Mouse (Mus musculus) stomach, embryonic 16.5 days (tissue): ENCODE measurements around the gene C8b. TPM values are rescaled to one million over a fixed set of nuclear protein-coding genes. Genes with fewer than 3 reads are reported as not detected.

Experiments used
- ATAC-seq: fragments of 200-750 bp; cut with Nextera tagmentation; 2 replicates; pipeline ENCODE4 v1.8.0; 2017; ENCODE audit warnings: moderate number of reproducible peaks, moderate TSS enrichment; ENCODE audit not compliant: insufficient read depth, low FRiP score
- H3K27ac ChIP-seq: fragments of 300-500 bp; sonication (generic); 2 replicates; pipeline ENCODE4 v1.5.1; 2014; ENCODE audit warnings: low read length
- H3K27me3 ChIP-seq: fragments of 300-500 bp; sonication (generic); 2 replicates; pipeline ENCODE4 v1.6.1; 2014; ENCODE audit warnings: low read length, control low read depth, mixed read lengths; ENCODE audit not compliant: control insufficient read depth, insufficient read depth
- H3K36me3 ChIP-seq: fragments of 300-500 bp; sonication (generic); 2 replicates; pipeline ENCODE4 v1.6.1; 2014; ENCODE audit warnings: low read length; ENCODE audit not compliant: control insufficient read depth, insufficient read depth
- H3K4me1 ChIP-seq: fragments of 300-500 bp; sonication (generic); 2 replicates; pipeline ENCODE4 v1.6.1; 2014; ENCODE audit warnings: low read length, control low read depth, mixed read lengths; ENCODE audit not compliant: control insufficient read depth, insufficient read depth
- H3K4me2 ChIP-seq: fragments of 300-500 bp; sonication (generic); 2 replicates; pipeline ENCODE4 v1.6.1; 2014; ENCODE audit warnings: low read depth, low read length, mixed read lengths
- H3K4me3 ChIP-seq: fragments of 300-500 bp; sonication (generic); replicated peaks from 2 replicates; pipeline ENCODE4 v1.5.1; 2014; ENCODE audit warnings: mild to moderate bottlenecking, low read length
- H3K9ac ChIP-seq: fragments of 300-500 bp; sonication (generic); 2 replicates; pipeline ENCODE4 v1.6.1; 2014; ENCODE audit warnings: low read length
- H3K9me3 ChIP-seq: fragments of 300-500 bp; sonication (generic); replicated peaks from 2 replicates; pipeline ENCODE4 v1.6.1; 2016; ENCODE audit warnings: low read length, control low read depth; ENCODE audit not compliant: control insufficient read depth
- whole genome bisulfite sequencing: fragments of 180-500 bp; shearing (Covaris S2); extraction: QIAGEN DNeasy Blood & Tissue Kit; methylation state at CpG from one replicate; pipeline ENCODE4 v1.1.7; 2014; 5-methylcytosine and 5-hydroxymethylcytosine counted together
- polyA plus RNA-seq: library from polyadenylated mRNA; unstranded; fragments of >200 nt; fragmentation: Nextera tagmentation; extraction: Ambion mirVana; gene quantifications from 2 replicates; pipeline ENCODE4 v1.2.1, GENCODE M21; 2015

The C8b gene
- polyA plus RNA-seq, 1 experiment from 2014 or later = 2.1 TPM

DNA sequence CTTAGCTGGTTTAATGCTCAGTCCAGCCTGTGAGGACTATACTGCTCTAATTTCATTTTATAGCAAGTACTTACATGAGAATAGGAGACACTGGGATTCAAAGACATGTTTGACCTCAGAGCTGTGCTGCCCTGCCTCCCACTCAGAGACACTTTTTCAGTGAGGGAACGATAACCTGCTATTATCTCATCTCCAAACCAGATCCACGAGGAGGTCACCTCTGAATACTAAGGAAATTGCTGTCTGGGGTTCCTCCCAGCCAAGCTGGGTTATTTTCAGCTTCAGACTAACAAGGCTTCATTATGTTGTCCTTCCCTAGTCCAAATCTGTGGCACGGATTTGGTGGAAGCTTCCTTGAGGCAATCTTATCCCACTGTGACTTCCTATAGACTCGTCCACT lies 53.8 kb downstream of the C8b start:
- H3K27ac ChIP-seq = no peak overlapping the region
- H3K27me3 ChIP-seq = no peaks in the 10 kb centered on the region
- no peak overlapping the region for H3K9ac ChIP-seq
- no peak for ATAC-seq
- no peaks in the 10 kb centered on the region for H3K9me3 ChIP-seq
- 72% methylated on average over 4 of the region's 4 CpGs for WGBS
- no peak overlapping the region for H3K4me2 ChIP-seq
- H3K36me3 ChIP-seq = no peaks in the 10 kb centered on the region
- no peaks in the 10 kb centered on the region for H3K4me1 ChIP-seq
- H3K4me3 ChIP-seq = no peak overlapping the region

DNA sequence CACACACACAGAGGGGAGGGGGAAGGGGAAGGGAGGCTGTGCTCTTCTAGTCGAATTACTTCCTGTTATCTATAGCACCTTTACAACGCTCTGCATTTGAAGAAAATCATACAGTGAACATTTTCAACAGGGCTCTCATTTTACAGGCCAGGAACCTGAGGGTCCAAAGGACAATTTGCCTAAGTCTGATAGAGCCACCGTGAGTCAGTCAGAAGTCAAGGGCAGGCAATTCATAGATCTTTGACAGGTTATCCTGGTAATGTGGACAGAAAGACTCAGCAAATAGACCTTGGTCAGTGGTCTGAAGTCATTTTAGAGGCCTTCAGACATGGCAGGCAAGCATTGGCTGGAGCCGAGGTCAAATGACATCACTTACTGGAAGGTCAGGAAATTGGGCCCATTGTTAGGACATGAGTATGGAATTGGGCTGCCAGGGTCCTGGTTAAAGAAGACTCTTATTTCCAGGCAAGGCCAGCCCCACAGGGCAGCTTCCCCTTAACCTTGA lies 57.5 kb downstream of the C8b start:
- no peaks in the 10 kb centered on the region for H3K36me3 ChIP-seq
- H3K9ac ChIP-seq = no peak overlapping the region
- no peak overlapping the region for H3K4me2 ChIP-seq
- H3K27me3 ChIP-seq = no peaks in the 10 kb centered on the region
- no peak overlapping the region for H3K4me3 ChIP-seq
- no peaks in the 10 kb centered on the region for H3K4me1 ChIP-seq
- H3K27ac ChIP-seq = no peak overlapping the region
- H3K9me3 ChIP-seq = no peaks in the 10 kb centered on the region
- WGBS = 43% methylated on average over 4 of the region's 4 CpGs
- ATAC-seq = peak; percentile 17; the same call in 1 of the 2 replicates

DNA sequence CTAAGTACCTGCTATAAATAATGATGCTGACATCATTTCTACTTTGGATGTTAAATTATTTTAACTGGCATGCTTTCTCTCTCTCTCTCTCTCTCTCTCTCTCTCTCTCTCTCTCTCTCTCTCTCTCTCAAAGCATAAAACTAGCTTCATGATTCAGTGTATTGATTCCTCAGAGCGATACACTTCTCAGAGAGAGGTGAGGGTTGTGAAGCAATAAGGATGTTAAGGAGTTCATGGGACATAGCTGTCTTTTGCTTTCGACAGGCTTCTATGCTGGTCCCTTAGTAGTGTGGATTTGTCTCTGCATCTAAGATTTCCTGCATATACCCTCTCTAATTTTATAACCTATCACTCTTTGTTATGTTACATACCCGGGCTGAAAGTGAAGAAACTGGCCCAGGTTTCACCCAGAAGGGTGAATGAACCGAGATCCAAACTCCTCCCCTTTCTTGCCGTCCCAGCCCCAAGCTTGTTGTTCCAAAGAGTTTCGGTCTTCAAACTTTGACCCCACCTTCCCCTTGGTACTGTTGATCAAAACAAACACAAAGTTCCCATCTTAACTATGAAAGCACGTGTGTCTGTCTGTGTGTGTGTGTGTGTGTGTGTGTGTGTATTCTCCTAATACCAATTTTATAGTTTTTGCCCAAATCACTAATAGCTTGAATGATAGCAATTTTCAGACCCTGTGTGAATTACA lies 58.4 kb downstream of the C8b start:
- 61% methylated on average over 7 of the region's 7 CpGs for WGBS
- H3K4me1 ChIP-seq = no peaks in the 10 kb centered on the region
- no peak for ATAC-seq
- no peak overlapping the region for H3K9ac ChIP-seq
- no peaks in the 10 kb centered on the region for H3K27me3 ChIP-seq
- H3K4me3 ChIP-seq = no peak overlapping the region
- no peaks in the 10 kb centered on the region for H3K36me3 ChIP-seq
- no peak overlapping the region for H3K4me2 ChIP-seq
- H3K27ac ChIP-seq = no peak overlapping the region
- no peaks in the 10 kb centered on the region for H3K9me3 ChIP-seq

- Histone ChIP-seq H3K4me3 (no peak overlapping the region), H3K4me1 (no peaks in the 10 kb centered on the region), H3K4me2 (no peak overlapping the region), H3K27me3 (no peaks in the 10 kb centered on the region), H3K9me3 (no peaks in the 10 kb centered on the region), H3K27ac (no peak overlapping the region), H3K36me3 (no peaks in the 10 kb centered on the region), H3K9ac (no peak overlapping the region)
- 63% methylated on average over 5 of the region's 5 CpGs for WGBS
- no peak for ATAC-seq
Measured at GRCm38 (mm10) chr4:104828939-104829338, 62.8 kb downstream of the C8b start.

DNA sequence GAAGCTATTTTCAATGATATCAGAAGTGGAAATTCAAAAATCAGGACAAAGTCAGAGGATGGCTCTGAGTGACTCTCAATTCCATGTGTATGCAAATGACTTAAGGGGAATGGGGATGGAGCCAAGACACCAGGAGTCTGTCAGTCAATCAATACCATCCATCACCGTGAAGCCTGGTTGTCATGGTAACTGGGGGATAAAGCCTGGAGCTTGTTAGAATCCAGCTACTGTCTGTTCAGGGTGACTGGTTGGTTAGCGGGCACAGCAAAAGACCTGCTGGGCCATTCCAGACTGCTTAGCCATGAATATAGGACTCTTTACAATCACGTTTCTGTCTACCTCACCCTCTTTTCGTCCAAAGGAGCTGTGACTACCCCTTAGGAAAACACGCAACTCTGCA lies 69.0 kb downstream of the C8b start:
- Histone ChIP-seq H3K27me3 (no peaks in the 10 kb centered on the region), H3K4me2 (no peak overlapping the region), H3K36me3 (no peaks in the 10 kb centered on the region), H3K4me3 (no peak overlapping the region), H3K4me1 (no peaks in the 10 kb centered on the region), H3K27ac (no peak overlapping the region), H3K9ac (no peak overlapping the region), H3K9me3 (no peaks in the 10 kb centered on the region)
- no peak for ATAC-seq
- 67% methylated on average over 5 of the region's 5 CpGs for WGBS

DNA sequence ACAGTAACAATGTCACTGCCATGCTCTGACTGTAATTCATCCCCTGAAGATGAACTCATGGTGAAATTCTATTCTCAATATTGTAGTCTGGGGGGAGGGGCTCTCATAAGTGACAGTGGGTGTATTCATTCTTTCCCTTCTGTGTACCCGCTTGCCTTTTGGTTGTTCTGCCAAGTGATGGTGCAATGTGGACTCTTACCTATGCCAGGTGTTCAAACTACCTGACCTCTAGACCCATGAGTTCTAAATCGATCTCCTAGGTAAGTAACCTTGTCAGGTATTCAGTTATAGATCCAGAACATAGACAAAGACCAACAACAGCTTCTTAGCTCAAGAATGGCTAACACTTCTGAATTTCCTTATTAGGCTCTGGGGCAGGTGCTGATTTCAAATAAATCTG lies 72.2 kb downstream of the C8b start:
- no peak overlapping the region for H3K4me3 ChIP-seq
- no peaks in the 10 kb centered on the region for H3K9me3 ChIP-seq
- H3K27me3 ChIP-seq = no peaks in the 10 kb centered on the region
- no peaks in the 10 kb centered on the region for H3K36me3 ChIP-seq
- H3K27ac ChIP-seq = no peak overlapping the region
- 81% methylated on average over 2 of the region's 2 CpGs for WGBS
- H3K4me1 ChIP-seq = no peaks in the 10 kb centered on the region
- H3K4me2 ChIP-seq = no peak overlapping the region
- H3K9ac ChIP-seq = no peak overlapping the region
- no peak for ATAC-seq

GRCm38 (mm10) chr4:104842204-104842603 lies 76.1 kb downstream of the C8b start:
- H3K27me3 ChIP-seq = no peaks in the 10 kb centered on the region
- H3K9me3 ChIP-seq = no peaks in the 10 kb centered on the region
- no peak for ATAC-seq
- no peaks in the 10 kb centered on the region for H3K36me3 ChIP-seq
- no peak overlapping the region for H3K4me2 ChIP-seq
- H3K4me3 ChIP-seq = no peak overlapping the region
- 71% methylated on average over 5 of the region's 5 CpGs for WGBS
- no peak overlapping the region for H3K27ac ChIP-seq
- no peaks in the 10 kb centered on the region for H3K4me1 ChIP-seq
- no peak overlapping the region for H3K9ac ChIP-seq

GRCm38 (mm10) chr4:104843546-104843945 lies 77.4 kb downstream of the C8b start:
- no peak overlapping the region for H3K4me3 ChIP-seq
- no peak overlapping the region for H3K27ac ChIP-seq
- no peaks in the 10 kb centered on the region for H3K9me3 ChIP-seq
- ATAC-seq = no peak
- 58% methylated on average over 4 of the region's 4 CpGs for WGBS
- no peaks in the 10 kb centered on the region for H3K4me1 ChIP-seq
- H3K4me2 ChIP-seq = no peak overlapping the region
- no peaks in the 10 kb centered on the region for H3K36me3 ChIP-seq
- no peaks in the 10 kb centered on the region for H3K27me3 ChIP-seq
- no peak overlapping the region for H3K9ac ChIP-seq
